28 mouse cellular contexts compared by ENCODE assay signal in genomic region chr10:42300805-42301204, GRCm38 (mm10).
"Had no signal": no experiment of that assay in that cellular context is flagged by ENCODE, and none has a peak within 500 bp of the region (broad histone marks: within the 10 kb centered on the region; RNA-seq: fewer than 3 reads in every experiment).

No protein-coding gene starts in this region.

- H3K36me3 ChIP-seq: limb, embryonic 12.5 days; limb, embryonic 13.5 days; limb, embryonic 15.5 days; liver, embryonic 12.5 days; liver, embryonic 13.5 days; liver, embryonic 15.5 days; lung, embryonic 15.5 days; midbrain, embryonic 10.5 days; midbrain, embryonic 12.5 days; midbrain, embryonic 13.5 days; midbrain, embryonic 15.5 days; neural tube, embryonic 12.5 days; neural tube, embryonic 13.5 days had no signal

- H3K4me3 ChIP-seq: limb, embryonic 12.5 days; limb, embryonic 13.5 days; limb, embryonic 15.5 days; liver, embryonic 12.5 days; liver, embryonic 13.5 days; liver, embryonic 15.5 days; lung, embryonic 15.5 days; megakaryocyte, embryonic 14.5 days; midbrain, embryonic 10.5 days; midbrain, embryonic 12.5 days; midbrain, embryonic 13.5 days; midbrain, embryonic 15.5 days; myocyte; neural tube, embryonic 12.5 days; neural tube, embryonic 13.5 days had no signal

- H3K9me3 ChIP-seq: limb, embryonic 12.5 days; limb, embryonic 15.5 days; liver, embryonic 12.5 days; liver, embryonic 13.5 days; liver, embryonic 15.5 days; lung, embryonic 15.5 days; megakaryocyte, embryonic 14.5 days; midbrain, embryonic 10.5 days; midbrain, embryonic 12.5 days; midbrain, embryonic 13.5 days; midbrain, embryonic 15.5 days; neural tube, embryonic 13.5 days had no signal

- H3K27ac ChIP-seq: limb, embryonic 12.5 days; limb, embryonic 13.5 days; limb, embryonic 15.5 days; liver, embryonic 12.5 days; liver, embryonic 13.5 days; liver, embryonic 14.5 days; liver, embryonic 15.5 days; lung, embryonic 15.5 days; macrophage; midbrain, embryonic 10.5 days; midbrain, embryonic 12.5 days; midbrain, embryonic 13.5 days; midbrain, embryonic 15.5 days; neural tube, embryonic 12.5 days; neural tube, embryonic 13.5 days had no signal

- H3K4me1 ChIP-seq: limb, embryonic 15.5 days; lung, embryonic 15.5 days; midbrain, embryonic 10.5 days; midbrain, embryonic 12.5 days; midbrain, embryonic 13.5 days; midbrain, embryonic 15.5 days; neural tube, embryonic 12.5 days; neural tube, embryonic 13.5 days had no signal

- H3K27me3 ChIP-seq: limb, embryonic 12.5 days; limb, embryonic 13.5 days; limb, embryonic 15.5 days; liver, embryonic 13.5 days; lung, embryonic 15.5 days; midbrain, embryonic 12.5 days; midbrain, embryonic 15.5 days; neural tube, embryonic 12.5 days had no signal

- DNase-seq: left cerebral cortex, postnatal 4 days; liver; liver, embryonic 13.5 days; liver, postnatal 0 days; lung, adult 18-20 months; lung, adult 2 months; lung, embryonic 14.5 days; lung, postnatal 10 days; lung, postnatal 14 days; lung, postnatal 36 days; lung, postnatal 4 days; midbrain, embryonic 14.5 days had no signal
